Mouse (Mus musculus) retina, postnatal 1 day (tissue): Measurements from ENCODE around the gene Tmprss9.

Experiments used
- DNase-seq: peaks from one replicate; pipeline ENCODE4 v3.0.0-alpha.2; 2012

Gene Tmprss9

DNA sequence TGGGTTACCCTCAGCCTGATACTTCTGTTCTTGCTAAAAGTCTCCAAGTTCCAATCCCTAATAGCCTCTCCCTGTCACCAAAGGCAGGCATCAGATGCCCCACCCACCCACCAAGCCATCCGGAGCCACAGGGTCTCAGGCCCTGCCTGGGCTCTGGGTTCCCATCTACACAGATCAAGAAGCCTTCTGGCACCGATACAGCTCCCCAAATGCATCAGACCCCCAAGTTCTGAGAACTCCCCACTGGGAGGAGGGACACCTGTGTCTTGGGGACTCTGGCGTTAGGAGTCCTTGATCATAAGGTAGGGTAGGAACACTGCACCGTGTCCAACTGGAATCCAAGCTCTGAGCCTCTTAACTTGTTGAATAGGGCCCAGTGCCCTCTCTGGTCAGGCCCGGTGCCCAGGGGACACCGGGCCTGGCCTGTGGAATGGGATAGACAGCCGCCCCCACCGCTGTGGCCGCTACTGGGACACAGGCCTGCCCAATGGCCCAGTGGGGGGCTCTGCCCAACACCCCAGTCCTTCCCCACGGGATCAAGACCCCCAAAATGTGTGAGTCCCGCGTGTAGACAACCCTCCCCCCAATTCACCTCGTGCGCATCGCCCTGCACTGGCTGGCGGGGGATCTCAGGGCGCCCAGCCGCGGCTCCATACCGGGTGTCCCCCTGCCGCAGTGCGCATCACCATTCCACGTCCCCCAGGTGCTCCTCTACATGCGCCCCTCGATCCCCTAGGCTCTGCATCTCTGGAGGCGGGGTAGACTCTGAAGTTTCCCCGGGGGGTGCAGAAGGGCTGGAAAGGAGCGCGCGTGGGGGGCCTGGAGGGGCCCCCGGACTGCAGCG is 28.3 kb upstream of the Tmprss9 start:
- no peak for DNase-seq

DNA sequence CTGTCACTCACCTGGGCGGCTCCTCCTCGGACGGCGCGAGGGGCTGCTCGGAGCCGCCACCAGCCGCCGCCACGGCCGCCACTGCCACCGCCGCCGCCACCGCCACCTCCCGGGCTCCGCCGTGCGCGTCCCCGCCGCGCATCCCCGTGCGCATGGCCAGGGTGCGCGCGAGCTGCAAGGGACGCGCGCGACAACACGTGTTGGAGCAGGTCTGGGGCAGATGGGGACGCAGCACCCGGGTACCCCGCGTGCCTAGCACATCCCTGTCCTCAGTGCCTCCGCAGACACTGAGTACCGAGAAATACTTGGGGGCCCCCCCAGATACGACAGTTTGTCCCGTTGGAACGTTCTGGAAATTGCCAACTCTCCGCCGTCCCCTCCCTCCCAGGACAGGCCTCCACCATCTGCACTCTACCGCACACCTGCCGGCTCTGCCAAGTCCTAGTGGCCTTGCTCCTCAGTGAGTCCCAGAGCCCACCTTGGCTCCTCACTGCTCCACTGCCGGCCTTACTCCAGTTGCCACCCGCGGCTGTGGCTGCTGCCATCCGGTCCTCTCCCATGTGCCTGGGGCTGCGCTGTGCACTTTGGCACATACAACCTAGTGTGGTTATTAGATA is 27.6 kb upstream of the Tmprss9 start, which contains the start of gene Lingo3:
TSS of gene Lingo3 (minus strand) at position 109 of the 617 bp plus-strand sequence.
- peak; percentile 71 for DNase-seq

DNA sequence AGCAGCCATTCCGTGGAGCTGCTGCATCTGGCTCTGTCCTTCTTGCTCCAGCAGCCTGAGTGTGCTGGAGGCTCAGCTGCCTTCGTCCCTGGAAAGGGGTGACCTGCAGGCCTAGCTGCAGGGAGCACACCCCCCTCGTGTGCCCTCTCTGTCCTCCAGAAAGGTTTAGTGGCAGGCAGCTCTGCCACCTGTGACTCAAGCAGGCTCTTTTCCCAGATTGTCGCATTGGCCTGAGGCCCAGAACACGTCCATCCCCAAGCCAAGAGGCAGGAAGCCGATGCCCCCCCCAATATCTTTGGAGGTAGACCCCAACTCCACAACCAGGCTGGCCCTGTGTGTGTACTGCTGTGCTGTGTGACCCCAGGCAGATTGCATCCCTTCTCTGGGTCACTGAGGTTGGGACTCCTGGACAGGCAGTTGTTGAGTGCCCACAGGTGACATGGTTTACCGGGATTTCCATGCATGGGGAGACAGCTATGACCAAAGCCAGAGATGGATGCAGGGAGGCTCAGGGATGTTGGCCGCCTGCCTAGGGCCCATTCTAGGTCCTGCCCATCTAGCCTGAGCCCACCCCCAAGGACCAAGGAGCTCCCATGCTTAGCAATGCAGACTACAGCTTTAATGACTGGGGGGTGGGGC is 26.5 kb upstream of the Tmprss9 start:
- DNase-seq = no peak

DNA sequence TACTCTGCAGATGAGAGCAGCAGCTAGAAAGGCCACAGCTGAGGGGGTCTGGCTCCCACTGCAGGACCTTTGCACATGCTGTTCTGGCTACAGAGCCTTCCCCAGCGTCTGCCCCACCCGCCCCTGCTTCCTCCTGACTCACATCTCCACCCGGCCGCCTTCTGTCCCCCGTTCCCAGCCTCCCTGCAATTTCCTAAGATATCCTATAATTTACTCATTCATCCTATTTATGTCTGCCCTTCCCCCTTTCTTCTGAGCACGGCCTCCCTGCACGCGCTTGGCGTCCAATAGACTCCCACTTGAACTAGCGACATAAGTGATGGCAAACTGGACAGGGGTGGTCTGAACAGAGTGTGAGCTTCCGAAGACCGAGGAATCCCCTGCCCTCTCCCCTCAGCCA is 25.9 kb upstream of the Tmprss9 start:
- DNase-seq = no peak

DNA sequence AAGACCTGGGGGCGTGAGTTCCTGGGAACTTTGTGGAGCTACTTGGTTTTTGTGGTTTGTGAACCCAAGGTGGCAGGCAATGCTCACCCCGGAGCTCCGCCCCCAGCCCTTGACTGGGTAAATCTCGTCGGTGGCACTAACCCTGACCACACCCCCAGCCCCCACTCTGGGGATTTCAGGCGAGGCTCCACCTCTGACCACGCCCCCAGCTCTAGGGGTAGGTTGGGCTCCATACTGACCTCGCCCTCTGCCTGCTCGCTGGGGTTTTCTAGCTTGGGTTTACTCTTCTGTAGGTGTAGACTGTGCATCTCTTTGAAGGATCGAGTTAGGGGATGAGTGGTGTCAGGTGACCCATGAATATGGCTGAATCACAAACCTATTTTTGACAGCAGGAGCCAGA is 23.1 kb upstream of the Tmprss9 start:
- peak; percentile 72 for DNase-seq

DNA sequence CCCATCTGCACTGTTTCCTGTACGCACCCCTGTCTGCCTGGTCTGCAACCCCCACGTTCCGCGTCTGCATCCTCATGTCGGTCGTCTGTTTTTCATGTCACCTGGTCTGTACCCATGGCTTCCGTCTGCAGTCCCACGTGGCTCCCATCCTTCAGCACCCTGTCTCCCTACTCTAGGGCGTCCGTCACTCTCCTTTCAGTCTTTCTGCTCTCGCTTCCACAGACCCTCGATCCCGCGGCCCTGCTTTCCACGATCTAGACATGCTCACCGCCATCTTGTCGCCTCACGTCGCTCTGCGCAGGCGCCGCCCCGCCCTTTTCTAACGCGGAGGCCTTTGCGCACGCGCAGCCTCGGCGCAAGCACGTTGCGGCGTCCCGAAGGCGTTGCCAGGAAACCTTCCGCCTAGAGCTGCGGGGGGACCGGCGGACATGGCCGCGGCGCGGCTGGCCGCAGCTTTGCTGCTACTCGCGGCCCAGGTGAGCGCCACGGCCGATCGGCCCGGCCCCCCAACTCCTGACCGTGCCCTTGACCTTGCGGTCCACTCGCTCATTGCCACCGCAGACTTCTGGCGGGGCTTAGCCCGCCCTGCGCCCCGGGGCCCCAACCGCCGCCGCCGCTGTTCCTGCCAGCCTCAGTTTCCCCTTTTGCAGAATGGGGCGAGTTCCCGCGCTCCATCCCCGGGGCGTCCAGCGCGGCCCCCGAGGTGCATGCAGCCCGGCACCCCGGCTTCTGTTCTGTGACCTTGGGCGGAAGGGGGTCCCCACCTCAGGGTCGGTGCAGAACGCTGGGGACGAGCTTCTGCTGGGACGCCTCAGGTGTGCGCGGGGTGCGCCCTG is 16.5 kb upstream of the Tmprss9 start, which contains the start of the genes Lsm7 and Sppl2b:
TSS of gene Lsm7 (minus strand) at position 297 of the 836 bp plus-strand sequence.
TSS of gene Sppl2b (plus strand) at position 363 of the 836 bp plus-strand sequence.
- peak; percentile 97 for DNase-seq

DNA sequence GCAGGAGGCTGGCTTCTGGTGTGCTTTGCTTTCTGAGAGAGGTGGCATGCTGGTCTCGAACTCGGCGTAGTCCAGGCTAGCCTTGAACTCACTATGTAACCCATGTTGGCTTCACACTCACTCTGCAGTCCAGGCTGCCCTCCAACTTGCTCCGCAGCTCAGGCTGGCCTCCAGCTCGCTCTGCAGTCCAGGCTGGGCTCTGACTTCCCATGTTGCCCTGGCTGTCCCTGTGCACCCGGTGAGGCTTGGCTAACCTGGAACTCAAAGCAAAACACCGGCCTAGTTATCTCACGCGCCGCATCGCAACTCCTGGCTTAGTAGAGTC is 15.9 kb upstream of the Tmprss9 start:
- DNase-seq = no peak

DNA sequence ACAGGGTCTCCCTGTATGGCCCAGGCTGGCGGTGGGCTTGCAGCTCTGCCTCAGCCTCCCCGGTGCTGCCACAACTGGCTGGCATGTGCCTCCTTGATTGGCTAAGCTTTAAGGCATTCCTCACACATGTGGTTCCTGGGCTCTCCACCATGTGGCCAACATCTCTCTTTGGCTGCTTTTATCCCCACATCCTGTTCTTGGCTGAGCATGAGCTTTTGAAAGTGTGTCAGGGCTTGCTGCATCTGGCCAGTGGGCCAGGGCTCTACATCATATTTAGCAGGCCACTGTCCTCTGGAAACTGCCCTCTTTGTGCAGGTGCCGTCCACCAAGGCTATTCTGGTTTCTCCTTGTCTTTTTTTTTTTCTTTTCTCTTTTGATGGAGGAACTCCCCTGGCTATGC is 15.4 kb upstream of the Tmprss9 start:
- no peak for DNase-seq

DNA sequence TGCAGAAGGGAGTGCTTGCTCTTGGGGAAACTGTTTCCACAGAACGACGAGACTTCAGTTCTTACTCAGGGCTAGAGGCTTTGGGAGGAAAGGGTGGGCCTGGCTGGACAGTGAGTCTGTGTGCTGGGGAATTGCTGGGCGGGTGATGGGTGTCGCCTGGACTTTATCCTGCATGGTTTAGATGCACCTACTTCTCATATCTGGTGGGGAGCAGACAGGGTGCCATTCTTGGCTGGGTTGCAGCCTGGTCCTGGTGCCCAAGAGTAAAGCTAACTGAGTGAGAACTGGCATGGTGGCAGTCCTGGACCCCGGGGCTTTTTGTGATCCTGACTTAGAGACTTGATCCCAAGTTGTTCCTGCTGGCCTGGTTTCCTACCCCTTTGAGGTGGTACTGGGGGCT is 14.7 kb upstream of the Tmprss9 start:
- DNase-seq = no peak

DNA sequence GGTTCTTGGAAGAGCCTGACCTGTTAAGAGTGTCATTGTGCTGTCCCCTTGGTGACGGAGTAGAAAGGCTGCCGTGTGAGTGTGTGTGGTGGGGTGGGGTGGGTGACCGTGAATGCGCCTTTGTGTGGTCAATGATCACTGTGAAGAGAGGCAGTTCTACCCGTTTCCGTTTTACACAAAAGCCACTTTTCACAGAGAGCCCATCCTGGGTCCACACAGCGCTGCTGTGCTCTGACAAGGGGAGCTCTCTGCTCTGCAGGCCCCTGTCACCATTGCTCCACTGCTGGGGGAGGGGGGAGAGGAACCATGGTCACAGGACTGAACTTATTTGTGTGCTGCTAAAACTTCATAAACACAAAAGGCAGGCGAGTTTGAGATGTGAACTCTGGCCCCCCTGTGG is 14.3 kb upstream of the Tmprss9 start:
- DNase-seq = no peak

DNA sequence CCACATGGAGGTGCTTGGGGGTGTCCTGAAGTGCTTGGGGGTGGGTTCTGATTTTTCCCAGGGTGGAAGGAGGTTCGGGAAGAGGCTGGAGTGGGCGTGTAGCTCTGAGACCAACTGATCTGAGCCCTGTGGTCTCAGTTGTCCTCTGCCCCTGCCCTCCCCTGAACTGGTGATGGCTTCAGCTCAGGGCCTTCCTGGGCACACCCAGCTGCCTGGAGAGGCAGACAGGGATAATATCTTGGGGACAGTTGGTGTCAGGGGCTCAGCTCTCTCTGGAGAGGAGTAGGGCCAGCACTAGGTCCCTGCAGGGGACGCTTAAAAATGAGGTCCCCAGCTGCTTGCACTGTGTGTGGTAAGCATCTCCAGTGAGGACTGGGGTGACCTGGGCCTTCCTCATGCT is 13.8 kb upstream of the Tmprss9 start:
- no peak for DNase-seq

DNA sequence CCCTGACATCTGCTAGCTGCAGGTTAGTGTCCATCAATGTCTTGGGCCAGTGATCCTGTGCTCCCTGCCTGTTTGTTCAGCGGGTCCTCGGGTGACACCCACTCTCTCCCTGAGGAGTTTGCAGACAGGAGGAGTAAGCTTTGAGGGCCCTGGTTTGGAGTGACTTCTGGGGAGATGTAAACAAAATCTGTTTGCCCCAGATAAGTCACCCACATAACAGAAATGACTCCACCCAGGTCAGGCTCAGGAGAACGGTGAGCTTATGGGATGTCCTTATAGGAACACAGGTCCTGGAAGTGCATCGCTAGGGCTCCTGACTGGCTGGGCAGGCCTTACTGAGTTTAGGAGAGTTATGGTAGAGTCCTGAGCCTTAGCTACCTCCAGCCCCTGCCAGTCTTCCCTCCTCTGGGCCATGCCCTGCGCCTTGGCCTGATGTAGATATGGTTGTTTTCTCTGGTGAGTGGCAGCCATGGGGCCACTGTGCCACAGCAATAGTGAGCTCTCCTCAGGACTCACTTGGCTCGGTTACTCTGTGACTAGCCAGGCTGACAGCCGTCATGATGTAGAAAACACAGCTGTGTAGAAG is 13.2 kb upstream of the Tmprss9 start:
- DNase-seq = no peak

DNA sequence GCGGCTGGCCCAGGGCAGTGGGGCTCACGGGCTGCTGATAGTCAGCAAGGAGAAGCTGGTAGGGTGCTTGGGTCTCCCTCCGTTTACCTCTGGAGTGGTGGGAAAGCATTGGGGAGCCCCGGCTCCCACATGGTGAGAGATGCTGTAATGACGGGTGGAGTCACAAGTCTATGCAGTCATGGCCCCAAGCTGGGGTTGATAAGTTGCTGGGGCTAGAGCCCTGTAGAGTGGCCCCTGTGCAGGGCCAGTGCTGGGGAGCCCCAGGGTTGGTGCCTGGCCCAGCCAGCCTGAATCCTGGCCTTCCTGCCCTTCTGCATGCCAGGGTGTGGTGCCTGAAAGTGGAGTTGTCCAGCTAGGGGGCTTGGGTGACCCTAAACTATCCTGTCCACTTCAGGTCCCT is 9.3 kb upstream of the Tmprss9 start:
- no peak for DNase-seq

DNA sequence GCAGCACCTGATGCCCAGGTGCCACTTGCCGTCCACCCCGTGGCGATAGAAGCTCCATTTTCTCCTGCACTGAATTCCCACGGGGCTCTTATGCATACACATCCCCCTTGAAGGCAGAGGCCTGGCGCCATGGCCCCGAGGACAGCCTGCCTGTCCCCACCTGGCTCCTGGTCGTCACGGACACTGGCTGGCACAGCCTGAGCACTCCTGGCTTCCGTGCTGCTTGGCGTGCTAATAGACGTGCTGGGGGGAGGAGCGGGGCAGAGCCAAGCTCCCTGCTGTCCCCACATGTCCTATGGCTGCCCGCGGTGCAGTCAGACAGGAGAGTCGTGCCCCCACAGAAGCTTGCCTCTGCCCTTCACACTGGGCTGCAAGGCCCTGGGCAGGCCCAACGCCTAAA is 7.2 kb upstream of the Tmprss9 start:
- DNase-seq = no peak

DNA sequence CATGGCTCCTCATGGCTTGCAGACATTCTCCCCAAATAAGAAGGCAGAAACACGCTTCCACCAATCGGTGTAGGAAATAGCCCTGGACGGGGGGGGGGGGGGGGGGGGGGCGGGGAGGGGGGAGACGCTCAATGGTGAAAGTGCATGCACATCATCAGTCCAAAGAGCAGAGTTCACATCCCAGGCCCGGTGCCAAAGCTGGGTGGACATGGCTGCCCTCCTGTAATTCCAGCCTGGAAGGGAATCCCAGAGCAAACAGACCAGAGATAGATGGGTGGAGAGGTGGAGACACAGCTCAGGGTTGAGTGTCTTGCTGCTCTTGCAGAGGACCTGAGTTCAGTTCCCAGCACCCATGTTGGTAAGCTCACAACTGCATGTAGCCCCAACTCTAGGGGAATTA is 655 bp upstream of the Tmprss9 start:
- no peak for DNase-seq

DNA sequence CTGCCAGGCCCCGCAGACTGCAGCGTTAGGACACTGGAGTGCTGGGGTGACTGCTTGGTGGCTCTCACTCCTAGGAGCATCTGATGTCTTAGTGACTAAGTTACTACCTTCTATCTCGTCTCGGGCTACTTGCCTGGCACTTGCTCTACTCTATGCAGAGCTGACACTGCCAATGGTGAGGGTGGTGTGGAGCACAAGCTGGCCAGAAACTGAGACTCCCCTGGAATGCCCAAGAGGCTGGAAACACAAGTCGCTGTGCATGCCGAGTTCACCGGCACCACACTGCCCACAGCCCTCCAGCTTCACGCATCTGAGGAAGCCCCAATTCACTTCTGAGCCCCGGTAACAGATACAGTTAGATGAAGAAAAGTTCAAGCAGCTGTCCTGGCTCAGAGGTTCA is 2.4 kb downstream of the Tmprss9 start:
- no peak for DNase-seq

DNA sequence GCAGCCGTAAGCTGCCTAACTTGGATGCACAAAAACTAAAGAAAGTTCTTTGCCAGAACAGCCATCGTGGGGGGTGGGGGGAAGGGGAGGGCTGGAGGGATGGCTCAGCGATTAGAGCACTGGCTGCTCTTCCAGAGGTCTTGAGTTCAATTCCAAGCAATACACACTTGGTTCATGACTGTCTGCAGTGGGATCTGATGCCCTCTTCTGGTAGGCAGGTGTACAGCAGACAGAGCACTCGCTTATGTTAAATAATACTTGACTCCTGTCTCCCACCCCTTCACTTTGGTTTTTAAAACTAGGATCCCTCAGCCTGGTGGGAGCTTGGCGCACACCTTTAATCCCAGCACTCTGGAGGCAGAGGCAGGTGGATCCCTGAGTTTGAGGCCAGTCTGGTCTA is 4.4 kb downstream of the Tmprss9 start:
- peak; percentile 72 for DNase-seq

DNA sequence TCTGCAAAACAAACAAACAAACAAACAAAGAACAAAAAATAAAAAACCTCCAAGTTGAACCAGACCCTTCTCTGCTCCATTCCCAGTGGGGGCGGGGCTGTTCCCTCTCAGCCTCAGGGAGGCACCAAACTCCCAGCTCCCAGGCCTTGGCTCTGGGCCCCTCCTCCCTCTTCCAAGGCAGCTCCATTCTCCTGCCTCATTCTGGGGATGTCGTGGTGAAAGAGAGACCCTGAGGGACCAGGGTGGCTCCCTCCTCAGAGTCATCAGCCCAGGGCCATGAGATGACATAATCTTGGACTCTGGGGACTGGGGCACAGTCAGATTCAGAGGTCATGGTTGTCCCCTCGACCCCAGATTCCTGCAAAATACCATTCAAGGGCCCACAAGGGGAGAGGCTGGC is 4.9 kb downstream of the Tmprss9 start:
- DNase-seq = no peak

DNA sequence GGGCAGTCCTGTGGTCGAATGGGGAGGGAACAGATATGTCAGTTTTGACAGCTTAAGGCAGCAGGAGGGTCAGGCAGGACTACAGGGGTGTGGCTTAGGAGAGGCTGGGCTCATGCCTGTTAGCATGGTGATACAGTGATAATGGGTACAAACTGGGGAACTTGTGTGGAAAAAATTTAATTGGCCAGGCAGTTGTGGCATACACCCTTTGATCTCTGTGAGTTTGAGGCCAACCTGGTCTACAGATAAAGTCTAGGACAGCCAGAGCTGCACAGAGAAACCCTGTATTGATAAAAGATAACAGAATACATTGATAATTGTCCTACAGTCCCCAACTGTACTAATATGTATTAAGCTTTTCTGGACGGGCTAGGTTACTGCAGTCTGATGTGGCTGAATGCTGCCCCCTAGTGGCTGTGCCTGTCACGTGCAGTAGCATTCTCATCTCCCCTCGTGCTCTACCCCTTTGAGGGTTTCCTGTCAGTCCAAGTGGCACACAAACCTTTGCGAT is 8.5 kb downstream of the Tmprss9 start:
- DNase-seq = peak; percentile 79

DNA sequence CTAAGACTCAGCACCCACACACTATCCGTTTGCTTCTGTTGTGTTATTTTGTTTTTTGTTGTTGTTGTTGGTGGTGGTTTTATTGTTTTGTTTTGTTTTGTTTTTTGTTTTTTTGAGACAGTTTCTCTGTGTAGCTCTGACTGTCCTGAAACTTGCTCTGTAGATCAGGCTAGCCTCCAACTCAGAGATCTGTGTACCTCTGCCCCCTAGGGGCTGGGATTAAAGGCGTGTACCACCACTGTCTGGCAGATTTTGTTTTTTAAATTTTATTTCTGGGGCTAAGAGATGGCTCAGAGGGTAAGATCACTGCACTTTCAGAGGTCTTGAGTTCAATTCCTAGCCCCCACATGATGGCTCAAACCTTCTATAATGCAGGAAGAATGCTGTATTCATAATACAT is 9.3 kb downstream of the Tmprss9 start:
- no peak for DNase-seq

DNA sequence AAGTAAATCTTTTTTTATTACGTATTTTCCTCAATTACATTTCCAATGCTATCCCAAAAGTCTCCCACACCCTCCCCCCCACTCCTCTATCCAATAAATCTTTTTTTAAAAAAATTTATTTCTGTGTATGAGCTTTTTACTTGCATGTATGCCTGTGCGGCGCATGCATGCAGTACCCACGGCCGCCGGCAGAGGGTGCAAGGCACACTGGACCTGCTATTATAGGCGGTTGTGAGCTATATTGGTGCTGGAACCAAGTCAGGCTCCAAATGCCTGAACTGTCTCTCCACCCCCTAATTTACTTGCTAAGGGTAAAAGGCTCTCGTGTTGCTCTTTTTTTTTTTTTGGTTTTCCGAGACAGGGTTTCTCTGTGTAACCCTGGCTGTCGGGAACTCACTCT is 9.7 kb downstream of the Tmprss9 start:
- DNase-seq = peak; percentile 75

DNA sequence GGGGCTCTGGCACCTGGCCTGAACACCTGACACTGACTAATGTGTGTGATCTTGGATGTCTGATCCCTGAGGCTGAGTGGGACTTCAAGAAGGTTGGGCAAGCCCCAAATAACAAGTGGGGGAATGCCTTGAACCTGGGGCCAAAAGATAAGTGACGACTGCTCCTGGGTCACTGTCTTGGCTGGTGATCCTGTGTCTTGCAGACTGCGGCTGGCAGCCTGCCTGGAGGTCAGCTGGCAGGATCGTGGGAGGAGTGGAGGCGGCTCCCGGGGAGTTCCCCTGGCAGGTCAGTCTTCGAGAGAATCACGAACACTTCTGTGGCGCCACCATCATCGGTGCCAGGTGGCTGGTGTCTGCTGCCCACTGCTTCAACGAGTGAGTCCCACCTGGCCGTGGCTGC is 15.5 kb downstream of the Tmprss9 start:
- no peak for DNase-seq

DNA sequence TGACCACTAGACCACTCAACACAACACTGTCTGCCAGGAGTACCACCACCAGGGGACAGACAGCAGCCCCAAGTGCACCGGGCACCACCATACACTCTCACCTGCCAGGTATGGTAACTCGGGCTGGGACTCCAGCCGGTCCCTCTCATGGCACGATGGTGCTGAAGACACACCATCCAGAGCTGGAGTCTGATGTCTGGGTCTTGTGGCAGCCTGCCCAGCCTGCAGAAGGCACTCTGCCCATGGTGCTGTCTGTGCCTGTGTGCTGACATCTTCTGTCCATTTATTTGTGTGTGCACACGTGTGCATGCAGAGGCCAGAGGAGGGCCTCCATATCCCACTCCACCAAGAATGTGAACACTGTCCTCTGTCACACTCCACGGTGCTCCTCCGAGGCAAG is 23.5 kb downstream of the Tmprss9 start:
- no peak for DNase-seq
